Mouse (Mus musculus): ENCODE results near the gene Ftcd. TPM values are rescaled to one million over a fixed set of nuclear protein-coding genes. Genes with fewer than 3 reads are reported as not detected.
A peak's percentile ranks its signal among the peaks of the same experiment; 100 is the strongest.

Gene Ftcd
- total and polyA plus RNA-seq, 3 experiments: not detected

DNA sequence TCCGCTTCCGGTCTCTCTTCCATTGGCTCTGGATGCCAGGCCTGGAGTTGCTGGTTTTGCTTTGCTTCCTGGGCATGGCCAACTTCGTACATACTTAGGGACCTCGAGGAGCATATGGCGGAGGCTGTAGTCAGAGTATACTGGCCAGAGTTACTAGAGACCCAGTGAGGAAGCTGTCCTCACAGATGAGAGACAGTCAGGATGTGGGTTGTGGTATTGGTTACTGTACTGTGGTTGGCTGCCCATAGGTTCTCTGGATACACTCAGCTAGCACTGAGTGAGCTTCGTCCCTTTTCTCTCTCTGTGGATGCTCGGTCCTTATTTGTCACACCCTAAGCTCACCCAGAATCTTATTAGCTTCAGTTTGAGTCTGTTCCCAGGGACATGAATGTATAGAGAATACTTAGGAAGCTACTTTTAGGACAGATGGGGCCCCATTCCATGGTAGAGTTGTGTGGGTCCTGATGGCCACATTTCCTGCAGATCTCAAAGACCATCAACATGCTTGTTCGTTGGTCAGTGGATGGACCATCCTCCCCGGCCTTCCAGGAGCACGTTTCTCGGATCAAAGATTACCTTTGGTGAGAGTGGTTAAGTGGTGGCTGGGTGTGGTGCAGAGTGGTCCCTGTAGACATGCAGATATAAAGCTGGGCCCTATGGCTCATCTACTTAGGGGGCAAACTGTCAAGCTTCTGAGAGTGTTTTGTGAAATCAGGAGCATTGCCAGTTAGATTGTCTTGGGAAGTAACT, 33.9 kb upstream of the Ftcd start:
- Histone ChIP-seq H3K9ac (ENCODE audit: low read depth, low read length) (no peak overlapping the region), H3K4me3 (no peak overlapping the region), H3K27me3 (ENCODE audit: control insufficient read depth, insufficient read depth, low read length) (no peaks in the 10 kb centered on the region), H3K4me1 (ENCODE audit: control insufficient read depth, insufficient read depth, low read length) (no peaks in the 10 kb centered on the region), H3K36me3 (ENCODE audit: control insufficient read depth, insufficient read depth, low read length) (no peaks in the 10 kb centered on the region), H3K79me2 (replicated peaks; ENCODE audit: control insufficient read depth, insufficient read depth, low read length) (no peaks in the 10 kb centered on the region), H3K27ac (no peak overlapping the region)
- 87% methylated on average over 11 of the region's 11 CpGs for WGBS
- DNase-seq: peak in 1 of 2 experiments; percentile 5
- TF ChIP-seq CTCF (IDR thresholded peaks at IDR 0.05): no peak
- no peak for TF ChIP-seq POLR2A (IDR thresholded peaks at IDR 0.05; ENCODE audit: insufficient read depth, low read depth, low read length)
- TF ChIP-seq EP300 (IDR thresholded peaks at IDR 0.05; ENCODE audit: insufficient read depth, low read depth, low read length): no peak
- intact Hi-C loops (cut with DNase I): no loop called here

- 72% methylated on average over 10 of the region's 10 CpGs for WGBS
- Histone ChIP-seq H3K4me1 (ENCODE audit: control insufficient read depth, insufficient read depth, low read length) (no peaks in the 10 kb centered on the region), H3K27ac (no peak overlapping the region), H3K79me2 (replicated peaks; ENCODE audit: control insufficient read depth, insufficient read depth, low read length) (no peaks in the 10 kb centered on the region), H3K36me3 (ENCODE audit: control insufficient read depth, insufficient read depth, low read length) (no peaks in the 10 kb centered on the region), H3K4me3 (no peak overlapping the region), H3K9ac (ENCODE audit: low read depth, low read length) (no peak overlapping the region), H3K27me3 (ENCODE audit: control insufficient read depth, insufficient read depth, low read length) (no peaks in the 10 kb centered on the region)
- DNase-seq: peak in 1 of 2 experiments; percentile 11
- TF ChIP-seq POLR2A (IDR thresholded peaks at IDR 0.05; ENCODE audit: insufficient read depth, low read depth, low read length) (no peak), EP300 (IDR thresholded peaks at IDR 0.05; ENCODE audit: insufficient read depth, low read depth, low read length) (no peak), CTCF (IDR thresholded peaks at IDR 0.05) (no peak)
- intact Hi-C loops (cut with DNase I): no loop called here
These were observed 32.6 kb upstream of the Ftcd start for GRCm38 (mm10) chr10:76542636-76543375.

DNA sequence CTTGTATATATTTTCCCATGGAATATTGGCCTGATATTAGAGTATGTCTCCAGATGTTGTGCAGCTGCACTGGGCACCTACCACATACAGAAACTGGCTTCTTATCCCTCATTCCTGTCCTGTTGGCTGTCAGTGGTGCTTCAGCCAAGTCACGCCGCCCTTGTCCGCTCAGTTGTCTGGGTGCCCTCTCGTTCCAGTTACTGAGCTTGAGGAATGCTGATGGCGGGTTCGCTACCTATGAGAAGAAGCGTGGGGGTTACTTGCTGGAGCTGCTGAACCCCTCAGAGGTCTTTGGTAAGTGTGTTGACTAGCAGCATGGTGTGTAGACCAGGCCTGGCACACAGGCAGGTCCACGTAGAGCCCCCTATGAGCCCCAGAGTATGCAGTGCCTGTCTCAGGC, 28.9 kb upstream of the Ftcd start:
- no peak overlapping the region for H3K4me3 ChIP-seq
- no peak for DNase-seq
- no peaks in the 10 kb centered on the region for H3K79me2 ChIP-seq (replicated peaks; ENCODE audit: control insufficient read depth, insufficient read depth, low read length)
- intact Hi-C loops (cut with DNase I): no loop called here
- TF ChIP-seq EP300 (IDR thresholded peaks at IDR 0.05; ENCODE audit: insufficient read depth, low read depth, low read length) (no peak), POLR2A (IDR thresholded peaks at IDR 0.05; ENCODE audit: insufficient read depth, low read depth, low read length) (no peak), CTCF (IDR thresholded peaks at IDR 0.05) (no peak)
- 89% methylated on average over 8 of the region's 8 CpGs for whole genome bisulfite sequencing
- no peaks in the 10 kb centered on the region for H3K36me3 ChIP-seq (ENCODE audit: control insufficient read depth, insufficient read depth, low read length)
- H3K9ac ChIP-seq (ENCODE audit: low read depth, low read length): no peak overlapping the region
- H3K27me3 ChIP-seq (ENCODE audit: control insufficient read depth, insufficient read depth, low read length): no peaks in the 10 kb centered on the region
- H3K27ac ChIP-seq: no peak overlapping the region
- no peaks in the 10 kb centered on the region for H3K4me1 ChIP-seq (ENCODE audit: control insufficient read depth, insufficient read depth, low read length)

DNA sequence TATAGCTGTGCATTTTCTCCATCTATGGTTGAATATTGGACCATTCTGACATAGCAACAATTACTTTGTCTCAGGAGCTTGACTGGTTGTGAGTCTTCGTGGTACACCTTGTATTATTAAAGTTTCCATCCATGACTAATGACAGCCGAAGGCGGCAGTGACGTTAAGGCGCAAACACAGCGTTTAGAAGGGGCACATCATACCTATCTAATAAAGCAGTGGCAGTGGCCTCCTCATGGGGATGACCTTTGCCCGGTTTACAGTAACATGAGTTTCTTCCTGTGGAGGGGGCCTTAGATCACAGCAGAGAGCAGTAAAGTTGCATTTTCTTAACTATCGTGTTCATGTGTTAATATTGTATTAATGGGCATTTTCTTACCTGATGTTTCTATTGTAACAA, 27.2 kb upstream of the Ftcd start:
- Histone ChIP-seq H3K27ac (no peak overlapping the region), H3K36me3 (ENCODE audit: control insufficient read depth, insufficient read depth, low read length) (no peaks in the 10 kb centered on the region), H3K9ac (ENCODE audit: low read depth, low read length) (no peak overlapping the region), H3K79me2 (replicated peaks; ENCODE audit: control insufficient read depth, insufficient read depth, low read length) (no peaks in the 10 kb centered on the region), H3K27me3 (ENCODE audit: control insufficient read depth, insufficient read depth, low read length) (no peaks in the 10 kb centered on the region), H3K4me1 (ENCODE audit: control insufficient read depth, insufficient read depth, low read length) (no peaks in the 10 kb centered on the region), H3K4me3 (no peak overlapping the region)
- intact Hi-C loops (cut with DNase I): no loop called here
- no peak for DNase-seq
- TF ChIP-seq CTCF (IDR thresholded peaks at IDR 0.05): no peak
- TF ChIP-seq POLR2A (IDR thresholded peaks at IDR 0.05; ENCODE audit: insufficient read depth, low read depth, low read length): no peak
- TF ChIP-seq EP300 (IDR thresholded peaks at IDR 0.05; ENCODE audit: insufficient read depth, low read depth, low read length): no peak
- 91% methylated on average over 8 of the region's 8 CpGs for WGBS

DNA sequence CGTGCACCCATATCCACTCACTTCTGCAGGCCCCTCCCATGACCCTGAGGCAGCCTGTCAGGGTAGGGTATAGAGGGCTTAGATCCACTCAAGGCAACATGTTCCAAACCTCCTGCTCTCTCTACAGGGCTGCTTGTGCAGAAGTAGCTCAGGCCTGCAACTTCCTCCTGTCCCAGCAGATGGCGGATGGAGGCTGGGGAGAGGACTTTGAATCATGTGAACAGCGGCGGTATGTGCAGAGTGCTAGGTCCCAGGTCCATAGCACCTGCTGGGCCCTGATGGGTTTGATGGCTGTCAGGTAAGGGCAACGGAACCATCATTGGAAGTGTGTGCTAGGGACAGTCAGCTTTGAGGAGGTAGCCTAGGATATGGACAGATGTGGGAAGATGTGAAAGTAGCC, 25.0 kb upstream of the Ftcd start:
- Histone ChIP-seq H3K4me1 (ENCODE audit: control insufficient read depth, insufficient read depth, low read length) (no peaks in the 10 kb centered on the region), H3K27ac (no peak overlapping the region), H3K36me3 (ENCODE audit: control insufficient read depth, insufficient read depth, low read length) (no peaks in the 10 kb centered on the region), H3K4me3 (no peak overlapping the region), H3K9ac (ENCODE audit: low read depth, low read length) (no peak overlapping the region), H3K27me3 (ENCODE audit: control insufficient read depth, insufficient read depth, low read length) (no peaks in the 10 kb centered on the region), H3K79me2 (replicated peaks; ENCODE audit: control insufficient read depth, insufficient read depth, low read length) (no peaks in the 10 kb centered on the region)
- DNase-seq: no peak
- intact Hi-C loops (cut with DNase I): loop anchor here (2.0 kb wide), 1 partner anchor 184 kb away; no protein-coding TSS in a partner anchor
- 89% methylated on average over 5 of the region's 5 CpGs for WGBS
- TF ChIP-seq EP300 (IDR thresholded peaks at IDR 0.05; ENCODE audit: insufficient read depth, low read depth, low read length) (no peak), CTCF (IDR thresholded peaks at IDR 0.05) (peak; percentile 54), POLR2A (IDR thresholded peaks at IDR 0.05; ENCODE audit: insufficient read depth, low read depth, low read length) (no peak)

DNA sequence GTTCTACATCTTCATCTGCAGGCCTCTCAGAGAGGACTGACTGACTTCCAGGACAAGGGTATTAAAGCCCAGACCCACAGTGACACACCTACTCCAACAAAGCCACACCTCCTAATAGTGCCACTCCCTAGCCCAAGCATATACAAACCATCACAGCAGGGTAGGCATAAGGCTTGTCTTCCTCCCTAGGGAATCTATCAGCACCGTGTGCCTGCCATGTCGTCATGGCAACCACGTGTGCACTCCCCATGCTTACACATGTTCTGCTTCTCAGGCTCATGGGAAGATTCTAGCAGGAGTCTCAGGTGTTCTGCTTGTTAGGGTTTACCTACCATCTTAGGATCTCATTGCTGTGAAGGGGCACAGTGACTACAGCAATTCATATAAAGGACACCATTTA, 23.9 kb upstream of the Ftcd start:
- no peak overlapping the region for H3K9ac ChIP-seq (ENCODE audit: low read depth, low read length)
- H3K27ac ChIP-seq: no peak overlapping the region
- no peaks in the 10 kb centered on the region for H3K36me3 ChIP-seq (ENCODE audit: control insufficient read depth, insufficient read depth, low read length)
- 67% methylated on average over 3 of the region's 3 CpGs for WGBS
- no peak for TF ChIP-seq CTCF (IDR thresholded peaks at IDR 0.05)
- TF ChIP-seq POLR2A (IDR thresholded peaks at IDR 0.05; ENCODE audit: insufficient read depth, low read depth, low read length): no peak
- TF ChIP-seq EP300 (IDR thresholded peaks at IDR 0.05; ENCODE audit: insufficient read depth, low read depth, low read length): no peak
- H3K4me3 ChIP-seq: no peak overlapping the region
- intact Hi-C loops (cut with DNase I): loop anchor here (2.0 kb wide), 1 partner anchor 183 kb away; no protein-coding TSS in a partner anchor
- no peaks in the 10 kb centered on the region for H3K79me2 ChIP-seq (replicated peaks; ENCODE audit: control insufficient read depth, insufficient read depth, low read length)
- H3K4me1 ChIP-seq (ENCODE audit: control insufficient read depth, insufficient read depth, low read length): no peaks in the 10 kb centered on the region
- H3K27me3 ChIP-seq (ENCODE audit: control insufficient read depth, insufficient read depth, low read length): no peaks in the 10 kb centered on the region
- no peak for DNase-seq
